Mouse (Mus musculus) thymus, adult 2 months (tissue): Measurements from ENCODE around the gene Rpl34. TPM values are rescaled to one million over a fixed set of nuclear protein-coding genes. Genes with fewer than 3 reads are reported as not detected.

Experiments used
- DNase-seq: peaks from one replicate; pipeline ENCODE4 v3.0.0; 2021
- H3K27ac ChIP-seq: fragments of 200-500 bp; 2 replicates; pipeline ENCODE4 v1.5.1; 2012; ENCODE audit warnings: low read length, control low read depth; ENCODE audit not compliant: control insufficient read depth, insufficient read depth
- H3K27me3 ChIP-seq: fragments of 200-500 bp; 2 replicates; pipeline ENCODE4 v1.6.1; 2012; ENCODE audit warnings: mild to moderate bottlenecking, low read length, moderate library complexity, mixed read lengths; ENCODE audit not compliant: control insufficient read depth, insufficient read depth
- H3K36me3 ChIP-seq: fragments of 200-500 bp; 2 replicates; pipeline ENCODE4 v1.6.1; 2012; ENCODE audit warnings: mild to moderate bottlenecking, low read length, moderate library complexity; ENCODE audit not compliant: control insufficient read depth, insufficient read depth
- H3K4me1 ChIP-seq: fragments of 200-500 bp; replicated peaks from 2 replicates; pipeline ENCODE4 v1.6.1; 2012; ENCODE audit warnings: low read length; ENCODE audit not compliant: control insufficient read depth, insufficient read depth
- H3K4me3 ChIP-seq: fragments of 200-500 bp; 2 replicates; pipeline ENCODE4 v1.5.1; 2012; ENCODE audit warnings: mild to moderate bottlenecking, low read length, control low read depth, moderate library complexity; ENCODE audit not compliant: control insufficient read depth, insufficient read depth
- CTCF ChIP-seq: fragments of 200-500 bp; IDR thresholded peaks from 2 replicates; pipeline ENCODE4 v1.5.1; 2012; ENCODE audit warnings: mild to moderate bottlenecking, control low read depth, low read length, moderate library complexity, borderline replicate concordance; ENCODE audit not compliant: control insufficient read depth, poor library complexity, insufficient read depth; ENCODE audit errors: extremely low read depth
- POLR2A ChIP-seq: fragments of 200-500 bp; IDR thresholded peaks from 2 replicates; pipeline ENCODE4 v1.6.1; 2012; ENCODE audit warnings: mild to moderate bottlenecking, low read length, control low read depth, moderate library complexity; ENCODE audit not compliant: control insufficient read depth, poor library complexity, insufficient read depth; ENCODE audit errors: extremely low read depth
- WGBS: fragments of 180-500 bp; shearing (Covaris S2); methylation state at CpG from one replicate; pipeline ENCODE4 v1.1.7; 2018; 5-methylcytosine and 5-hydroxymethylcytosine counted together
- polyA plus RNA-seq: library from polyadenylated mRNA; depleted of rRNA; stranded (reverse); fragments of >200 nt; gene quantifications from 2 replicates; pipeline ENCODE4 v1.2.3, GENCODE M21; 2012

Rpl34 gene
- polyA plus RNA-seq, 1 experiment, result 2,577 TPM

GRCm38 (mm10) chr3:130694041-130694593 is 36.1 kb downstream of the Rpl34 start:
- TF ChIP-seq CTCF (no peak), POLR2A (no peak)
- no peak overlapping the region for H3K27ac ChIP-seq
- H3K4me1 ChIP-seq, result peaks cover 7% of the 10 kb centered on the region
- peaks cover 4% of the 10 kb centered on the region; the same call in 1 of the 2 replicates for H3K36me3 ChIP-seq
- 72% methylated on average over 9 of the region's 9 CpGs for WGBS
- DNase-seq, result no peak
- H3K27me3 ChIP-seq, result no peaks in the 10 kb centered on the region
- no peak overlapping the region for H3K4me3 ChIP-seq

GRCm38 (mm10) chr3:130691596-130692170 is 38.5 kb downstream of the Rpl34 start:
- peaks cover 7% of the 10 kb centered on the region for H3K4me1 ChIP-seq
- 16% methylated on average over 12 of the region's 12 CpGs for WGBS
- H3K4me3 ChIP-seq, result peak overlapping the region; percentile 72
- TF ChIP-seq CTCF (no peak), POLR2A (no peak)
- no peaks in the 10 kb centered on the region for H3K27me3 ChIP-seq
- H3K36me3 ChIP-seq, result peaks cover 4% of the 10 kb centered on the region; the same call in 1 of the 2 replicates
- peak overlapping the region; percentile 97 for H3K27ac ChIP-seq
- DNase-seq, result no peak

- Histone ChIP-seq H3K27ac (peak overlapping the region; percentile 97), H3K27me3 (no peaks in the 10 kb centered on the region), H3K36me3 (peaks cover 4% of the 10 kb centered on the region; the same call in 1 of the 2 replicates), H3K4me3 (peak overlapping the region; percentile 72), H3K4me1 (peaks cover 7% of the 10 kb centered on the region)
- peak; percentile 47 for DNase-seq
- TF ChIP-seq CTCF, result no peak
- peak; percentile 65; the same call in 1 of the 2 replicates for TF ChIP-seq POLR2A
- WGBS, result 8% methylated on average over 20 of the region's 20 CpGs
Observed at GRCm38 (mm10) chr3:130690834-130691595, 39.2 kb downstream of the Rpl34 start.

- no peak overlapping the region for H3K27ac ChIP-seq
- H3K36me3 ChIP-seq, result no peaks in the 10 kb centered on the region
- no peaks in the 10 kb centered on the region for H3K27me3 ChIP-seq
- peak; percentile 44 for DNase-seq
- 43% methylated on average over 12 of the region's 12 CpGs for WGBS
- peaks cover 7% of the 10 kb centered on the region for H3K4me1 ChIP-seq
- H3K4me3 ChIP-seq, result no peak overlapping the region
- no peak for TF ChIP-seq CTCF
- no peak for TF ChIP-seq POLR2A
Observed at GRCm38 (mm10) chr3:130689630-130690029, 40.6 kb downstream of the Rpl34 start.

GRCm38 (mm10) chr3:130687051-130687450 is 43.1 kb downstream of the Rpl34 start:
- DNase-seq, result no peak
- 96% methylated on average over 1 of the region's 1 CpGs for WGBS
- Histone ChIP-seq H3K27ac (no peak overlapping the region), H3K36me3 (no peaks in the 10 kb centered on the region), H3K4me3 (no peak overlapping the region), H3K4me1 (peaks cover 7% of the 10 kb centered on the region), H3K27me3 (no peaks in the 10 kb centered on the region)
- TF ChIP-seq CTCF (no peak), POLR2A (no peak)

GRCm38 (mm10) chr3:130685014-130685366 is 45.2 kb downstream of the Rpl34 start:
- Histone ChIP-seq H3K27me3 (no peaks in the 10 kb centered on the region), H3K36me3 (no peaks in the 10 kb centered on the region), H3K27ac (no peak overlapping the region), H3K4me1 (no peaks in the 10 kb centered on the region), H3K4me3 (no peak overlapping the region)
- no peak for DNase-seq
- WGBS, result 91% methylated on average over 8 of the region's 8 CpGs
- no peak for TF ChIP-seq POLR2A
- no peak for TF ChIP-seq CTCF
